Mouse (Mus musculus): ENCODE results near the gene Fnip2. TPM values are rescaled to one million over a fixed set of nuclear protein-coding genes. Genes with fewer than 3 reads are reported as not detected.

Fnip2 gene
- polyA plus RNA-seq, 1 experiment: 2.5 TPM

- Histone ChIP-seq H3K36me3 (ENCODE audit: control insufficient read depth, insufficient read depth) (no peaks in the 10 kb centered on the region), H3K79me2 (ENCODE audit: control insufficient read depth, insufficient read depth) (no peaks in the 10 kb centered on the region), H3K4me2 (ENCODE audit: low read depth) (peak overlapping the region; percentile 66), H3K27me3 (ENCODE audit: control insufficient read depth, insufficient read depth, insufficient read length) (no peaks in the 10 kb centered on the region), H3K4me3 (no peak overlapping the region), H3ac (ENCODE audit: control insufficient read depth, insufficient read length) (no peak overlapping the region)
- TF ChIP-seq MYOG (IDR thresholded peaks at IDR 0.05; ENCODE audit: control insufficient read depth in 1 of 3, insufficient read depth in 1 of 3, insufficient read length in 2 of 3, low read depth in 2 of 3) (no peak), POLR2A (IDR thresholded peaks at IDR 0.05; ENCODE audit: insufficient read length, low read depth) (no peak), REST (IDR thresholded peaks at IDR 0.05; ENCODE audit: insufficient read depth, insufficient read length) (no peak), MAX (IDR thresholded peaks at IDR 0.05; ENCODE audit: low read depth) (no peak), SRF (IDR thresholded peaks at IDR 0.05; ENCODE audit: control insufficient read depth, insufficient read length, low read depth) (no peak), CEBPB (IDR thresholded peaks at IDR 0.05; ENCODE audit: insufficient read depth, poor library complexity, severe bottlenecking) (no peak)
Observed at GRCm38 (mm10) chr3:79445041-79445440, 122.6 kb downstream of the Fnip2 start.

- Histone ChIP-seq H3K27me3 (ENCODE audit: control insufficient read depth, insufficient read depth, insufficient read length) (no peaks in the 10 kb centered on the region), H3K36me3 (ENCODE audit: control insufficient read depth, insufficient read depth) (no peaks in the 10 kb centered on the region), H3K79me2 (ENCODE audit: control insufficient read depth, insufficient read depth) (no peaks in the 10 kb centered on the region), H3K4me3 (no peak overlapping the region), H3ac (ENCODE audit: control insufficient read depth, insufficient read length) (no peak overlapping the region), H3K4me2 (ENCODE audit: low read depth) (no peak overlapping the region)
- TF ChIP-seq CEBPB (IDR thresholded peaks at IDR 0.05; ENCODE audit: insufficient read depth, poor library complexity, severe bottlenecking) (no peak), POLR2A (IDR thresholded peaks at IDR 0.05; ENCODE audit: insufficient read length, low read depth) (no peak), USF1 (IDR thresholded peaks at IDR 0.05; ENCODE audit: low read depth) (no peak), POLR2AphosphoS2 (IDR thresholded peaks at IDR 0.05; ENCODE audit: insufficient read length, low read depth) (no peak), TCF12 (IDR thresholded peaks at IDR 0.05; ENCODE audit: insufficient read depth, poor library complexity, severe bottlenecking) (no peak), MAX (IDR thresholded peaks at IDR 0.05; ENCODE audit: low read depth) (no peak)
Observed at GRCm38 (mm10) chr3:79443850-79444249, 123.7 kb downstream of the Fnip2 start.

DNA sequence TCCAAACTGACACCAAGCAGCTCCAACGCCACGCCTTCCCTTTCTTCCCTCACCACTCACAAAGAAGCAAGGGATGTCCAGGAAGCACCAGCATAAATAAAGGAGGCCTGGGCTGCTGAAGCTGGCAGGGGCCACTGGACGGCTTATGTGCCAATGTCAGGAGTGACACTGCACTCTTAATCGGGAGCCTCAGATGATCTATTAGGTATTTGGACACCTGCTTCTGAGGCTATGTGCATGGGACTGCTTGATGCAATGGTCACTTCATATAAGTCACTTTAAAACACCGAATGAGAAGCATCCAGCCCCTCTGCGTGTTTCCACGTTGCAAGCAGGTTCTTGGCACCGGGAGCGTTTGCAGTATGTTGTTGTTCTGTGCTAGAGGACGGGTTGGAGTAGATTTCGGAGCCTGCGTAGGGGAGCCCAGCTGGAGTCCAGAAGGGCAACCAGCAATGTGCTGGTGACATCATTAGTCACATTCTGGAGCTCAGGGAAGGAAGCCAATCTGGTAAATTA is 126.6 kb downstream of the Fnip2 start:
- Histone ChIP-seq H3K27me3 (ENCODE audit: control insufficient read depth, insufficient read depth, insufficient read length) (no peaks in the 10 kb centered on the region), H3K4me2 (ENCODE audit: low read depth) (no peak overlapping the region), H3ac (ENCODE audit: control insufficient read depth, insufficient read length) (no peak overlapping the region), H3K36me3 (ENCODE audit: control insufficient read depth, insufficient read depth) (no peaks in the 10 kb centered on the region), H3K4me3 (no peak overlapping the region), H3K79me2 (ENCODE audit: control insufficient read depth, insufficient read depth) (no peaks in the 10 kb centered on the region)
- no peak for TF ChIP-seq CEBPB (IDR thresholded peaks at IDR 0.05; ENCODE audit: insufficient read depth, poor library complexity, severe bottlenecking)
- TF ChIP-seq MYOG (IDR thresholded peaks at IDR 0.05; ENCODE audit: control insufficient read depth in 1 of 3, insufficient read depth in 1 of 3, insufficient read length in 2 of 3, low read depth in 2 of 3): no peak
- no peak for TF ChIP-seq USF1 (IDR thresholded peaks at IDR 0.05; ENCODE audit: low read depth)
- TF ChIP-seq TCF12 (IDR thresholded peaks at IDR 0.05; ENCODE audit: insufficient read depth, poor library complexity, severe bottlenecking): no peak
- no peak for TF ChIP-seq POLR2AphosphoS2 (IDR thresholded peaks at IDR 0.05; ENCODE audit: insufficient read length, low read depth)
- no peak for TF ChIP-seq E2F4 (IDR thresholded peaks at IDR 0.05; ENCODE audit: insufficient read depth)

- H3ac ChIP-seq (ENCODE audit: control insufficient read depth, insufficient read length): no peak overlapping the region
- H3K4me3 ChIP-seq: no peak overlapping the region
- H3K36me3 ChIP-seq (ENCODE audit: control insufficient read depth, insufficient read depth): no peaks in the 10 kb centered on the region
- no peaks in the 10 kb centered on the region for H3K79me2 ChIP-seq (ENCODE audit: control insufficient read depth, insufficient read depth)
- TF ChIP-seq MYOD1 (IDR thresholded peaks at IDR 0.05; ENCODE audit: control insufficient read depth in 1 of 3, insufficient read length in 2 of 3, low read depth in 2 of 3) (no peak), USF1 (IDR thresholded peaks at IDR 0.05; ENCODE audit: low read depth) (no peak), MYOG (IDR thresholded peaks at IDR 0.05; ENCODE audit: control insufficient read depth in 1 of 3, insufficient read depth in 1 of 3, insufficient read length in 2 of 3, low read depth in 2 of 3) (no peak), TCF12 (IDR thresholded peaks at IDR 0.05; ENCODE audit: insufficient read depth, poor library complexity, severe bottlenecking) (no peak), SRF (IDR thresholded peaks at IDR 0.05; ENCODE audit: control insufficient read depth, insufficient read length, low read depth) (no peak)
- H3K27me3 ChIP-seq (ENCODE audit: control insufficient read depth, insufficient read depth, insufficient read length): no peaks in the 10 kb centered on the region
- H3K4me2 ChIP-seq (ENCODE audit: low read depth): no peak overlapping the region
Observed at GRCm38 (mm10) chr3:79438276-79438675, 129.3 kb downstream of the Fnip2 start.

- H3K27me3 ChIP-seq (ENCODE audit: control insufficient read depth, insufficient read depth, insufficient read length): no peaks in the 10 kb centered on the region
- H3ac ChIP-seq (ENCODE audit: control insufficient read depth, insufficient read length): no peak overlapping the region
- TF ChIP-seq POLR2A (IDR thresholded peaks at IDR 0.05; ENCODE audit: insufficient read length, low read depth) (no peak), E2F4 (IDR thresholded peaks at IDR 0.05; ENCODE audit: insufficient read depth) (no peak), SRF (IDR thresholded peaks at IDR 0.05; ENCODE audit: control insufficient read depth, insufficient read length, low read depth) (no peak), MYOD1 (IDR thresholded peaks at IDR 0.05; ENCODE audit: control insufficient read depth in 1 of 3, insufficient read length in 2 of 3, low read depth in 2 of 3) (no peak), TCF12 (IDR thresholded peaks at IDR 0.05; ENCODE audit: insufficient read depth, poor library complexity, severe bottlenecking) (no peak), USF1 (IDR thresholded peaks at IDR 0.05; ENCODE audit: low read depth) (no peak), TCF3 (IDR thresholded peaks at IDR 0.05; ENCODE audit: insufficient read length, low read depth) (no peak), CEBPB (IDR thresholded peaks at IDR 0.05; ENCODE audit: insufficient read depth, poor library complexity, severe bottlenecking) (no peak), POLR2AphosphoS2 (IDR thresholded peaks at IDR 0.05; ENCODE audit: insufficient read length, low read depth) (no peak), MAX (IDR thresholded peaks at IDR 0.05; ENCODE audit: low read depth) (no peak), REST (IDR thresholded peaks at IDR 0.05; ENCODE audit: insufficient read depth, insufficient read length) (no peak), MYOG (IDR thresholded peaks at IDR 0.05; ENCODE audit: control insufficient read depth in 1 of 3, insufficient read depth in 1 of 3, insufficient read length in 2 of 3, low read depth in 2 of 3) (no peak)
- H3K79me2 ChIP-seq (ENCODE audit: control insufficient read depth, insufficient read depth): no peaks in the 10 kb centered on the region
- no peaks in the 10 kb centered on the region for H3K36me3 ChIP-seq (ENCODE audit: control insufficient read depth, insufficient read depth)
- H3K4me2 ChIP-seq (ENCODE audit: low read depth): no peak overlapping the region
- no peak overlapping the region for H3K4me3 ChIP-seq
Observed at GRCm38 (mm10) chr3:79436186-79436585, 131.4 kb downstream of the Fnip2 start.

Data from myocyte (in vitro differentiated cells).